Mouse (Mus musculus) effector memory CD4-positive, alpha-beta T cell, adult 7 months (primary cell): Measurements from ENCODE around the gene Gclm. TPM values are rescaled to one million over a fixed set of nuclear protein-coding genes. Genes with fewer than 3 reads are reported as not detected.

Source experiments
- polyA plus RNA-seq: library from polyadenylated mRNA; unstranded; fragments of 100-300 nt; shearing (Covaris generic); gene quantifications from one replicate; pipeline ENCODE4 v1.2.1, GENCODE M21; 2017

The Gclm gene
- polyA plus RNA-seq: 50.4 TPM

GRCm38 (mm10) chr3:122245215-122245877 lies at the start of gene Gclm:
Gene Gclm, plus strand, starts transcription at chr3:122245557.

GRCm38 (mm10) chr3:122274241-122275024 lies 29.1 kb downstream of the Gclm start, which contains the start of gene Dnttip2:
Gene Dnttip2, plus strand, starts transcription at chr3:122274388.

GRCm38 (mm10) chr3:122293954-122294850 lies 48.8 kb downstream of the Gclm start, which contains the start of gene Bcar3:
Gene Bcar3, plus strand, starts transcription at chr3:122294136.

Other genes with a start within 250 kb of the Gclm start
- not detected for gene Abca4, start 201.1 kb upstream of the Gclm start, polyA plus RNA-seq
- gene Dnttip2, start 28.8 kb downstream of the Gclm start, polyA plus RNA-seq: 110 TPM
- 0.79 TPM for gene Bcar3, start 48.6 kb downstream of the Gclm start, polyA plus RNA-seq